Mouse (Mus musculus): Measurements from ENCODE around the gene Hoxb3.

Hoxb3 gene

GRCm38 (mm10) chr11:96323154-96323553 is at the start of gene Hoxb3:
Gene Hoxb3 (plus strand): TSS chr11:96323326.
- 10% methylated on average over 10 of the region's 10 CpGs for WGBS

- 12% methylated on average over 10 of the region's 10 CpGs for WGBS
Measured at GRCm38 (mm10) chr11:96274428-96274827, 48.7 kb upstream of the Hoxb3 start.

GRCm38 (mm10) chr11:96275896-96276295 is 47.2 kb upstream of the Hoxb3 start:
- WGBS: 9% methylated on average over 4 of the region's 4 CpGs

- 3% methylated on average over 35 of the region's 35 CpGs for WGBS
Measured at GRCm38 (mm10) chr11:96277151-96278044, 45.7 kb upstream of the Hoxb3 start.

- WGBS: 17% methylated on average over 14 of the region's 14 CpGs
Measured at GRCm38 (mm10) chr11:96278324-96278723, 44.8 kb upstream of the Hoxb3 start.

- under 1% methylated on average over 9 of the region's 9 CpGs for WGBS
Measured at GRCm38 (mm10) chr11:96278773-96279172, 44.4 kb upstream of the Hoxb3 start.

- 3% methylated on average over 31 of the region's 31 CpGs for WGBS
Measured at GRCm38 (mm10) chr11:96279421-96280233, 43.5 kb upstream of the Hoxb3 start.

GRCm38 (mm10) chr11:96280399-96281378 is 42.4 kb upstream of the Hoxb3 start:
- WGBS: 15% methylated on average over 8 of the region's 8 CpGs

- WGBS: 7% methylated on average over 18 of the region's 18 CpGs
Measured at GRCm38 (mm10) chr11:96281396-96281795, 41.7 kb upstream of the Hoxb3 start.

GRCm38 (mm10) chr11:96281855-96282570 is 41.1 kb upstream of the Hoxb3 start, which contains the start of gene Hoxb8:
Gene Hoxb8 (plus strand): TSS chr11:96281905.
- 3% methylated on average over 27 of the region's 27 CpGs for WGBS

GRCm38 (mm10) chr11:96282795-96283430 is 40.2 kb upstream of the Hoxb3 start:
- WGBS: 3% methylated on average over 49 of the region's 49 CpGs

- 2% methylated on average over 48 of the region's 49 CpGs for WGBS
Measured at GRCm38 (mm10) chr11:96284041-96284749, 38.9 kb upstream of the Hoxb3 start.

- WGBS: 3% methylated on average over 37 of the region's 37 CpGs
Measured at GRCm38 (mm10) chr11:96284774-96285734, 38.1 kb upstream of the Hoxb3 start.

GRCm38 (mm10) chr11:96285771-96286738 is 37.1 kb upstream of the Hoxb3 start, which contains the start of gene Hoxb7:
Gene Hoxb7 (plus strand): TSS chr11:96286623.
- 3% methylated on average over 43 of the region's 43 CpGs for WGBS

GRCm38 (mm10) chr11:96286739-96287385 is 36.3 kb upstream of the Hoxb3 start:
- WGBS: 2% methylated on average over 55 of the region's 55 CpGs

- 4% methylated on average over 9 of the region's 9 CpGs for WGBS
Measured at GRCm38 (mm10) chr11:96287411-96287810, 35.7 kb upstream of the Hoxb3 start.
